Mouse (Mus musculus): ENCODE data around the gene Nr1d1. TPM values are rescaled to one million over a fixed set of nuclear protein-coding genes. Genes with fewer than 3 reads are reported as not detected.

Gene Nr1d1
- polyA plus RNA-seq, 1 experiment from 2014 or later, result 8.9 TPM

DNA sequence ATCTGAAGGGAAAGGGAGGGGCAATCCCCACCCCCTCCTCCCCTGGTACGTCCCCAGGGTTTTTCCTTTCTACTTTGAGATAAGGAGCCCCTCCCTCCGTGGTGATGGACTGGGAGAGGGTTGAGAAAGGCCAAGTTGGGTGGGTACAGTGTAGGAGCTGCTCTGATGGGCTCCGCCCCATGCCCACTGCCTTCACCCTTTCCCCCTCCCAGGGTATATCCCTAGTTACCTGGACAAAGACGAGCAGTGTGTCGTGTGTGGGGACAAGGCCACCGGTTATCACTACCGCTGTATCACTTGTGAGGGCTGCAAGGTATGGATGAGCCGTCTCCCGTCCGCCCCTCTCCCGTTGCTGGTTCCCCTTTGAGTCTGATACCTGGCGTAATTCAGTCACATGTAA lies 18.4 kb downstream of the Nr1d1 start:
- 0 out of 2 replicates have a peak, but pooled peaks cover 11% of the 10 kb centered on the region for H3K36me3 ChIP-seq (ENCODE audit: insufficient read depth, low read length)
- no peak overlapping the region for H3K9ac ChIP-seq (replicated peaks; ENCODE audit: low read depth)
- ATAC-seq, result no peak
- H3K4me3 ChIP-seq (ENCODE audit: low read depth, low read length), result no peak overlapping the region
- H3K27me3 ChIP-seq (replicated peaks; ENCODE audit: insufficient read depth, low read length), result no peaks in the 10 kb centered on the region
- peaks cover 26% of the 10 kb centered on the region for H3K4me1 ChIP-seq (ENCODE audit: insufficient read depth, low read depth, low read length)
- no peaks in the 10 kb centered on the region for H3K9me3 ChIP-seq (ENCODE audit: low read length)
- no peak overlapping the region for H3K27ac ChIP-seq (ENCODE audit: low read length)
- no peak for TF ChIP-seq EP300 (IDR thresholded peaks at IDR 0.05)
- no peak for TF ChIP-seq CTCF (IDR thresholded peaks at IDR 0.05)
- 88% methylated on average over 11 of the region's 12 CpGs for WGBS
- no peak for DNase-seq (ENCODE audit: low spot score)
- no peak overlapping the region for H3K4me2 ChIP-seq (replicated peaks; ENCODE audit: low read depth, low read length)

DNA sequence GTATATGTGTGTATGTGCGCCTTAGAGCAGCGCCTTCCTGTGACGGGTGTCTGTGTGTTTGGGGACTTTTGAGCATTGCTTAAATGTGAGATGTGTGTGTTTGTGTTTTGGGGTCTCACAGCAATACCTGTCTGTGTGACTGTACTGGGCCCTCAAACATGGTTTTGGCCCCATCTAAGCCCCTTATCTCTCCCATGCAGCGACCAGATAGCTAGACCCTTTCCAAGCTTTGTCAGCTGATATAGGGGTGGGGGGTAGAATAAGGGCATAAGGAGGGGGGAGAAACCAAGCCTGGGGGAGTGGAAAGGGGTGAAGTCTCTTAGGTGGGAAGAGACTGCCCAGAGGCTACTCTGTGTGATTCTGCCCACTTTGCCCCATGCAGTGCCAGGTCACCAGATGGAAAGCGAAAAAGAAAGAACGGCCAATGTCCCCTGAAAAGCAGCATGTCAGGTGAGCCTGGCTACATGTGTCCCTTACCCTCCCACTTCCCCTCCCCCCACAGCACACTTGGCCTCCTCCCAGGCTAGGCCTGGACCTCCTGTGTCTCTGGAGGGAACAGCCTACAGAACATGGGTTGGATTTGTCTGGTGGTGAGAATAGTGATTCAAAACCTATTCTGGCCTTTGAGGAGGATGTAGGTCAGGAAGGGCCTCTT lies 19.3 kb downstream of the Nr1d1 start:
- Histone ChIP-seq H3K36me3 (ENCODE audit: insufficient read depth, low read length) (0 out of 2 replicates have a peak, but pooled peaks cover 5% of the 10 kb centered on the region), H3K4me1 (ENCODE audit: insufficient read depth, low read depth, low read length) (peaks cover 35% of the 10 kb centered on the region)

DNA sequence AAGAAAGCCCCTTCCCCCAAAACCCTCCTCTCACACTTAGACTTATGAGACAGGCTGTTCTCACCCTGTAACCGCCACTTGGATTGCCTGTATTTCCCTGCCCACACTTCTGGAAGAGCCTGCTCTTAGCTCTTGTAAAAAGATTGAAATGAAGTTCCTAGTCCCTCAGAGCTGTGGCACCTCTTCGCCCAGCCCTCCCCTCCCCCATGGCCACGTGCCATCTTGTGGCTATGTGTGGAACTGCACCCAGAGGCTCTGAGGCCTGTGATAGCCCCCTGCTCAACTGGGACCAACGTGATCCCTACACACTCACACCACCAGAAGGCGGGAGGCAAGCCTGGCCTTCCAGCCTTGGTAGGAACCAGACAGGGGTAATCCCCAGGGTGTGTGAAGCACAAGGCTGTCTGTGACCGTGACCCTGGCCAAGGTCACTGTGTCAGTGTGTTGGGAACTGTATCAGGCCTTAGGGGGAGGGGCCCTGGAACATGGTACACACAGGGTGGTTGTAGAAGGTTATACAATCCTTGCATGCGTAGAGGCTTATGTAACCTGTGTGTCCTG lies 20.4 kb downstream of the Nr1d1 start:
- TF ChIP-seq EP300 (IDR thresholded peaks at IDR 0.05) (0 out of 2 replicates have a peak, but pooled peaks have one; percentile 6), CTCF (IDR thresholded peaks at IDR 0.05) (peak; percentile 99)
- Histone ChIP-seq H3K4me1 (ENCODE audit: insufficient read depth, low read depth, low read length) (peaks cover 45% of the 10 kb centered on the region), H3K36me3 (ENCODE audit: insufficient read depth, low read length) (0 out of 2 replicates have a peak, but pooled peaks cover 5% of the 10 kb centered on the region), H3K9me3 (ENCODE audit: low read length) (no peaks in the 10 kb centered on the region), H3K9ac (replicated peaks; ENCODE audit: low read depth) (no peak overlapping the region; the same call in 1 of the 2 replicates), H3K4me2 (replicated peaks; ENCODE audit: low read depth, low read length) (no peak overlapping the region), H3K4me3 (ENCODE audit: low read depth, low read length) (no peak overlapping the region), H3K27me3 (replicated peaks; ENCODE audit: insufficient read depth, low read length) (no peaks in the 10 kb centered on the region), H3K27ac (ENCODE audit: low read length) (peak overlapping the region; percentile 79)
- DNase-seq (ENCODE audit: low spot score), result peak; percentile 85
- ATAC-seq, result peak; percentile 61
- WGBS, result 22% methylated on average over 7 of the region's 7 CpGs

More for the DNA sequence above, 19.3 kb downstream of the Nr1d1 start:
- no peak for TF ChIP-seq CTCF (IDR thresholded peaks at IDR 0.05)
- no peak for TF ChIP-seq EP300 (IDR thresholded peaks at IDR 0.05)
- H3K4me3 ChIP-seq (ENCODE audit: low read depth, low read length), result no peak overlapping the region
- no peaks in the 10 kb centered on the region for H3K9me3 ChIP-seq (ENCODE audit: low read length)
- H3K27ac ChIP-seq (ENCODE audit: low read length), result no peak overlapping the region
- 95% methylated on average over 6 of the region's 6 CpGs for WGBS
- H3K27me3 ChIP-seq (replicated peaks; ENCODE audit: insufficient read depth, low read length), result no peaks in the 10 kb centered on the region
- no peak overlapping the region for H3K9ac ChIP-seq (replicated peaks; ENCODE audit: low read depth)
- ATAC-seq (no peak), DNase-seq (ENCODE audit: low spot score) (no peak)
- H3K4me2 ChIP-seq (replicated peaks; ENCODE audit: low read depth, low read length), result no peak overlapping the region

DNA sequence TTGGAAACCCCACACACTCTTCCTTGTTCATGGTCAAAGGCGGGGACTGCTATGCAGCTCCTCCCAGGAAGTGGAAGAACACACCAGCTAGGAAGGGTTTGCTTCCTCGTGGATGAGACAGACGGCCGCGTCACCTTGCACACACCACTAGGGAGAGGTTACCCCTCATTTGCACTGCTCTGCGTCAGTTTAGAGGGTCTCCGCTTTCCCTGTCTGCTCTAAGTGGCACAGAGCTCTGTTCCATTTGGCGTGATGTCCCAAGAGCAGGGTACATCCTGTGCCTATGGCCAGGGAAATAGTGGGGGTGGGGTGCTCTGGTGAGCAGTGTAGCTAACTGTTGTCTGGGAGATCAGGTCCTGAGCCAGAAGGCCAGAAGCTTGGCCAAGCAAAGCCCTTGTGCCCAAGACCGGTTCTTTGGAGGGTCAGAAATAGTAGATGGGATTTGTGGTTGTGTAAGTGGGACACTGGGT lies 20.9 kb downstream of the Nr1d1 start:
- 0 out of 2 replicates have a peak, but pooled peaks cover 5% of the 10 kb centered on the region for H3K36me3 ChIP-seq (ENCODE audit: insufficient read depth, low read length)
- TF ChIP-seq EP300 (IDR thresholded peaks at IDR 0.05), result no peak; the same call in 1 of the 2 replicates
- peak; percentile 17; the same call in 1 of the 2 replicates for TF ChIP-seq CTCF (IDR thresholded peaks at IDR 0.05)
- DNase-seq (ENCODE audit: low spot score), result peak; percentile 69
- no peak overlapping the region for H3K9ac ChIP-seq (replicated peaks; ENCODE audit: low read depth)
- H3K27me3 ChIP-seq (replicated peaks; ENCODE audit: insufficient read depth, low read length), result no peaks in the 10 kb centered on the region
- WGBS, result 46% methylated on average over 9 of the region's 9 CpGs
- H3K4me3 ChIP-seq (ENCODE audit: low read depth, low read length), result no peak overlapping the region
- ATAC-seq, result peak; percentile 34; the same call in 1 of the 2 replicates
- no peaks in the 10 kb centered on the region for H3K9me3 ChIP-seq (ENCODE audit: low read length)
- peak overlapping the region; percentile 79 for H3K27ac ChIP-seq (ENCODE audit: low read length)
- peaks cover 48% of the 10 kb centered on the region for H3K4me1 ChIP-seq (ENCODE audit: insufficient read depth, low read depth, low read length)
- H3K4me2 ChIP-seq (replicated peaks; ENCODE audit: low read depth, low read length), result 0 out of 2 replicates have a peak overlapping the region, but pooled peaks have one; percentile 8

DNA sequence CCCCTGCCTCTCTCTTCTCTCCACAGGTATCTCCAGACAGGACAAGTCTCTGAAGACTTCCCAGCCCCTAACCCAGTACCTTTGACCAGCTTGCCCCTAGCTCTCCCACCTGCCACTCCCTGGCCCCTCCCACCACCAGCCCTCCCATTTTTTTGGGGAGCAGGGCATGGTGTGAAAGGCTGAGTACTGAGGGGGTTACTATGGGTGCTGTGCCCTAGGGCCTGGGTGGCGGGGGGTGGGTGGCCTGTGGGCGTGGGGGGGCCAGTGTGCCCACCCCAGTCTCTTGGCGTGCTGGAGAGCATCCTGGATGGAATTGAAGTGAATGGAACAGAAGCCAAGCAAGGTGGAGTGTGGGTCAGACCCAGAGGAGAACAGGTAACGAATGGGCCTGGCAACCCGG lies 21.9 kb downstream of the Nr1d1 start:
- H3K9ac ChIP-seq (replicated peaks; ENCODE audit: low read depth), result no peak overlapping the region
- peak overlapping the region; percentile 79 for H3K27ac ChIP-seq (ENCODE audit: low read length)
- no peak for DNase-seq (ENCODE audit: low spot score)
- no peak for ATAC-seq
- no peaks in the 10 kb centered on the region for H3K27me3 ChIP-seq (replicated peaks; ENCODE audit: insufficient read depth, low read length)
- 86% methylated on average over 5 of the region's 5 CpGs for WGBS
- H3K4me2 ChIP-seq (replicated peaks; ENCODE audit: low read depth, low read length), result no peak overlapping the region
- no peak overlapping the region for H3K4me3 ChIP-seq (ENCODE audit: low read depth, low read length)
- TF ChIP-seq EP300 (IDR thresholded peaks at IDR 0.05), result no peak
- no peak for TF ChIP-seq CTCF (IDR thresholded peaks at IDR 0.05)
- no peaks in the 10 kb centered on the region for H3K9me3 ChIP-seq (ENCODE audit: low read length)
- peaks cover 56% of the 10 kb centered on the region for H3K4me1 ChIP-seq (ENCODE audit: insufficient read depth, low read depth, low read length)
- H3K36me3 ChIP-seq (ENCODE audit: insufficient read depth, low read length), result 0 out of 2 replicates have a peak, but pooled peaks cover 5% of the 10 kb centered on the region

DNA sequence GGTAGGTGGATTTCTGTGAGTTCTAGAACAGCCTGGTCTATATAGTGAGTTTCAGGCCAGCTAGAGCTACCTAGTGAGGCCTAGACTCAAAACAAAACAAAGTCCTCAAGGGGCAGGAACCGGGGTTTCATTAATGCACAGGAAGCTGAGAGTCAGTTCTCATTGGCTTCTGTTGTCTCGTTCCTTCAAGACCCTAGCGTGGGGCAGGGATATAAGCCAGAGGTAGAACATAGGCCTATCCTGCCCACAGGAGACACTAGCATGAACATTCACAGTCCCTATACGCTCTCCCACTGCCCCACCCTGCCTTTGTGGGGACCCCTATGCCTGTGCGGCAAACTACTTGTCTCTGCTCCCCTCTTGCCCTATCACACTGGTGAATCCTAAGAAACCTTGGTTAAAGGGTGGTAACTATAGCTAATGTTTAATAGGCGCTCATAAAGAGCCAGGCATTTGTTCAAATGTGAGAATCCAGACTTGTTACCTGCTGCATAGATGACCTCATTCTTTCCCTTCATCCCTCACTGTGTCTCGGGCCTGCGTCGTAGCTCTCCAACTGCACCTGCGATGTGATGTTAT lies 22.5 kb downstream of the Nr1d1 start:
- Histone ChIP-seq H3K36me3 (ENCODE audit: insufficient read depth, low read length) (0 out of 2 replicates have a peak, but pooled peaks cover 5% of the 10 kb centered on the region), H3K27ac (ENCODE audit: low read length) (peak overlapping the region; percentile 47), H3K4me1 (ENCODE audit: insufficient read depth, low read depth, low read length) (peaks cover 62% of the 10 kb centered on the region), H3K9me3 (ENCODE audit: low read length) (no peaks in the 10 kb centered on the region), H3K4me3 (ENCODE audit: low read depth, low read length) (no peak overlapping the region), H3K4me2 (replicated peaks; ENCODE audit: low read depth, low read length) (no peak overlapping the region), H3K9ac (replicated peaks; ENCODE audit: low read depth) (no peak overlapping the region), H3K27me3 (replicated peaks; ENCODE audit: insufficient read depth, low read length) (no peaks in the 10 kb centered on the region)
- WGBS, result 69% methylated on average over 10 of the region's 10 CpGs
- no peak for ATAC-seq
- TF ChIP-seq EP300 (IDR thresholded peaks at IDR 0.05) (no peak), CTCF (IDR thresholded peaks at IDR 0.05) (no peak)
- no peak for DNase-seq (ENCODE audit: low spot score)
